Mouse (Mus musculus) embryonic facial prominence, embryonic 12.5 days (tissue): ENCODE data around the gene Ccdc50. TPM values are rescaled to one million over a fixed set of nuclear protein-coding genes. Genes with fewer than 3 reads are reported as not detected.
A peak's percentile ranks its signal among the peaks of the same experiment; 100 is the strongest.

Source experiments
- ATAC-seq: fragments of 200-750 bp; cut with Nextera tagmentation; 2 replicates; pipeline ENCODE4 v1.8.0; 2017; ENCODE audit not compliant: insufficient number of reproducible peaks, insufficient read depth, low FRiP score, low TSS enrichment
- H3K27ac ChIP-seq: fragments of 300-500 bp; sonication (generic); 2 replicates; pipeline ENCODE4 v1.5.1; 2016; ENCODE audit warnings: mild to moderate bottlenecking
- H3K27me3 ChIP-seq: fragments of 300-500 bp; sonication (generic); 2 replicates; pipeline ENCODE4 v1.6.1; 2016; ENCODE audit warnings: mild to moderate bottlenecking, moderate library complexity
- H3K36me3 ChIP-seq: fragments of 300-500 bp; sonication (generic); 2 replicates; pipeline ENCODE4 v1.6.1; 2016; ENCODE audit warnings: mild to moderate bottlenecking
- H3K4me1 ChIP-seq: fragments of 300-500 bp; sonication (generic); 2 replicates; pipeline ENCODE4 v1.6.1; 2016
- H3K4me2 ChIP-seq: fragments of 300-500 bp; sonication (generic); replicated peaks from 2 replicates; pipeline ENCODE4 v1.6.1; 2016; ENCODE audit warnings: mild to moderate bottlenecking, moderate library complexity
- H3K4me3 ChIP-seq: fragments of 300-500 bp; sonication (generic); 2 replicates; pipeline ENCODE4 v1.5.1; 2016; ENCODE audit warnings: mild to moderate bottlenecking
- H3K9ac ChIP-seq: fragments of 300-500 bp; sonication (generic); 2 replicates; pipeline ENCODE4 v1.6.1; 2016; ENCODE audit warnings: mild to moderate bottlenecking, moderate library complexity
- H3K9me3 ChIP-seq: fragments of 300-500 bp; sonication (generic); 2 replicates; pipeline ENCODE4 v1.6.1; 2016; ENCODE audit warnings: mild to moderate bottlenecking, moderate library complexity
- WGBS: fragments of 180-500 bp; shearing (Covaris S2); methylation state at CpG from one replicate; pipeline ENCODE4 v1.1.7; 2016; 5-methylcytosine and 5-hydroxymethylcytosine counted together
- polyA plus RNA-seq: library from polyadenylated mRNA; unstranded; fragments of >200 nt; fragmentation: Nextera tagmentation; extraction: Ambion mirVana; gene quantifications from 2 replicates; pipeline ENCODE4 v1.2.1, GENCODE M21; 2016

Ccdc50 gene
- 49.7 and 50.4 TPM in 2 replicates for polyA plus RNA-seq

GRCm38 (mm10) chr16:27388761-27389451, at the start of gene Ccdc50:
Gene Ccdc50, plus strand, starts transcription at chr16:27388869.
- H3K36me3 ChIP-seq, result no peaks in the 10 kb centered on the region
- ATAC-seq, result peak; percentile 93
- WGBS, result under 1% methylated on average over 67 of the region's 69 CpGs
- peaks cover 18% of the 10 kb centered on the region for H3K4me1 ChIP-seq
- H3K4me3 ChIP-seq, result peak within 1 kb of the TSS; percentile 87
- no peaks in the 10 kb centered on the region for H3K9me3 ChIP-seq
- H3K27me3 ChIP-seq, result no peaks in the 10 kb centered on the region
- peak within 1 kb of the TSS; percentile 97 for H3K27ac ChIP-seq
- peak within 1 kb of the TSS; percentile 95 for H3K9ac ChIP-seq
- peak within 1 kb of the TSS; percentile 64 for H3K4me2 ChIP-seq

GRCm38 (mm10) chr16:27347521-27347920, 41.1 kb upstream of the Ccdc50 start:
- Histone ChIP-seq H3K36me3 (no peaks in the 10 kb centered on the region), H3K4me3 (no peak overlapping the region), H3K4me2 (no peak overlapping the region), H3K27me3 (no peaks in the 10 kb centered on the region), H3K9ac (no peak overlapping the region), H3K27ac (no peak overlapping the region), H3K9me3 (no peaks in the 10 kb centered on the region), H3K4me1 (no peaks in the 10 kb centered on the region)
- WGBS, result 62% methylated on average over 3 of the region's 3 CpGs
- no peak for ATAC-seq

GRCm38 (mm10) chr16:27348359-27348758, 40.3 kb upstream of the Ccdc50 start:
- 64% methylated on average over 1 of the region's 1 CpGs for WGBS
- no peaks in the 10 kb centered on the region for H3K9me3 ChIP-seq
- no peaks in the 10 kb centered on the region for H3K4me1 ChIP-seq
- no peaks in the 10 kb centered on the region for H3K27me3 ChIP-seq
- H3K4me3 ChIP-seq, result no peak overlapping the region
- no peak for ATAC-seq
- H3K27ac ChIP-seq, result no peak overlapping the region
- no peak overlapping the region for H3K4me2 ChIP-seq
- no peaks in the 10 kb centered on the region for H3K36me3 ChIP-seq
- H3K9ac ChIP-seq, result no peak overlapping the region

- no peaks in the 10 kb centered on the region for H3K9me3 ChIP-seq
- H3K4me1 ChIP-seq, result no peaks in the 10 kb centered on the region
- no peak for ATAC-seq
- no peak overlapping the region for H3K4me2 ChIP-seq
- no peaks in the 10 kb centered on the region for H3K27me3 ChIP-seq
- 91% methylated on average over 2 of the region's 2 CpGs for WGBS
- no peak overlapping the region for H3K9ac ChIP-seq
- H3K4me3 ChIP-seq, result no peak overlapping the region
- H3K36me3 ChIP-seq, result no peaks in the 10 kb centered on the region
- no peak overlapping the region for H3K27ac ChIP-seq
Measured at GRCm38 (mm10) chr16:27349235-27349634, 39.4 kb upstream of the Ccdc50 start.

GRCm38 (mm10) chr16:27349878-27350532, 38.7 kb upstream of the Ccdc50 start:
- no peak for ATAC-seq
- no peaks in the 10 kb centered on the region for H3K27me3 ChIP-seq
- 83% methylated on average over 7 of the region's 7 CpGs for WGBS

GRCm38 (mm10) chr16:27354464-27354863, 34.2 kb upstream of the Ccdc50 start:
- Histone ChIP-seq H3K9me3 (no peaks in the 10 kb centered on the region), H3K27me3 (no peaks in the 10 kb centered on the region), H3K9ac (no peak overlapping the region), H3K4me2 (no peak overlapping the region), H3K27ac (no peak overlapping the region), H3K36me3 (no peaks in the 10 kb centered on the region), H3K4me3 (no peak overlapping the region), H3K4me1 (no peaks in the 10 kb centered on the region)
- 73% methylated on average over 2 of the region's 2 CpGs for WGBS
- ATAC-seq, result no peak

More at GRCm38 (mm10) chr16:27349878-27350532, 38.7 kb upstream of the Ccdc50 start:
- Histone ChIP-seq H3K9ac (no peak overlapping the region), H3K27ac (no peak overlapping the region), H3K4me2 (no peak overlapping the region), H3K4me1 (no peaks in the 10 kb centered on the region), H3K4me3 (no peak overlapping the region), H3K36me3 (no peaks in the 10 kb centered on the region), H3K9me3 (no peaks in the 10 kb centered on the region)

- no peak overlapping the region for H3K27ac ChIP-seq
- H3K27me3 ChIP-seq, result no peaks in the 10 kb centered on the region
- H3K4me2 ChIP-seq, result no peak overlapping the region
- no peak overlapping the region for H3K4me3 ChIP-seq
- no peak overlapping the region for H3K9ac ChIP-seq
- 86% methylated on average over 1 of the region's 1 CpGs for WGBS
- H3K9me3 ChIP-seq, result no peaks in the 10 kb centered on the region
- H3K36me3 ChIP-seq, result no peaks in the 10 kb centered on the region
- ATAC-seq, result no peak
- H3K4me1 ChIP-seq, result no peaks in the 10 kb centered on the region
Measured at GRCm38 (mm10) chr16:27360059-27360458, 28.6 kb upstream of the Ccdc50 start.

GRCm38 (mm10) chr16:27370191-27370590, 18.5 kb upstream of the Ccdc50 start, which contains the start of gene Uts2b:
Gene Uts2b, minus strand, starts transcription at chr16:27370239.
- Histone ChIP-seq H3K36me3 (no peaks in the 10 kb centered on the region), H3K4me2 (no peak within 1 kb of the TSS), H3K27me3 (no peaks in the 10 kb centered on the region), H3K9ac (no peak within 1 kb of the TSS), H3K9me3 (no peaks in the 10 kb centered on the region), H3K4me3 (no peak within 1 kb of the TSS), H3K4me1 (no peaks in the 10 kb centered on the region), H3K27ac (no peak within 1 kb of the TSS)
- WGBS, result 62% methylated on average over 8 of the region's 8 CpGs
- no peak for ATAC-seq

- H3K36me3 ChIP-seq, result no peaks in the 10 kb centered on the region
- no peaks in the 10 kb centered on the region for H3K27me3 ChIP-seq
- no peak for ATAC-seq
- H3K27ac ChIP-seq, result no peak overlapping the region
- H3K4me2 ChIP-seq, result no peak overlapping the region
- 62% methylated on average over 2 of the region's 2 CpGs for WGBS
- no peaks in the 10 kb centered on the region for H3K9me3 ChIP-seq
- no peak overlapping the region for H3K4me3 ChIP-seq
- no peak overlapping the region for H3K9ac ChIP-seq
- no peaks in the 10 kb centered on the region for H3K4me1 ChIP-seq
Measured at GRCm38 (mm10) chr16:27370700-27371099, 18.0 kb upstream of the Ccdc50 start.

- no peak overlapping the region for H3K9ac ChIP-seq
- no peaks in the 10 kb centered on the region for H3K9me3 ChIP-seq
- 79% methylated on average over 3 of the region's 3 CpGs for WGBS
- no peak for ATAC-seq
- no peak overlapping the region for H3K27ac ChIP-seq
- no peaks in the 10 kb centered on the region for H3K4me1 ChIP-seq
- H3K4me3 ChIP-seq, result no peak overlapping the region
- no peaks in the 10 kb centered on the region for H3K36me3 ChIP-seq
- H3K27me3 ChIP-seq, result no peaks in the 10 kb centered on the region
- no peak overlapping the region for H3K4me2 ChIP-seq
Measured at GRCm38 (mm10) chr16:27374139-27374538, 14.5 kb upstream of the Ccdc50 start.

GRCm38 (mm10) chr16:27375318-27375717, 13.4 kb upstream of the Ccdc50 start:
- Histone ChIP-seq H3K4me1 (no peaks in the 10 kb centered on the region), H3K27me3 (no peaks in the 10 kb centered on the region), H3K27ac (no peak overlapping the region), H3K9ac (no peak overlapping the region), H3K4me2 (no peak overlapping the region), H3K4me3 (no peak overlapping the region), H3K9me3 (no peaks in the 10 kb centered on the region), H3K36me3 (no peaks in the 10 kb centered on the region)
- WGBS, result 94% methylated on average over 2 of the region's 2 CpGs
- no peak for ATAC-seq

GRCm38 (mm10) chr16:27376556-27376955, 12.1 kb upstream of the Ccdc50 start:
- H3K27ac ChIP-seq, result no peak overlapping the region
- no peak overlapping the region for H3K4me2 ChIP-seq
- no peaks in the 10 kb centered on the region for H3K36me3 ChIP-seq
- no peaks in the 10 kb centered on the region for H3K27me3 ChIP-seq
- no peak overlapping the region for H3K4me3 ChIP-seq
- no peaks in the 10 kb centered on the region for H3K4me1 ChIP-seq
- H3K9me3 ChIP-seq, result no peaks in the 10 kb centered on the region
- no peak overlapping the region for H3K9ac ChIP-seq
- no peak for ATAC-seq
